Mouse (Mus musculus): Measurements from ENCODE around the gene Prkcd.

GRCm38 (mm10) chr14:30566317-30566716 is 59.7 kb downstream of the Prkcd start:
- no peak for TF ChIP-seq CTCF (IDR thresholded peaks at IDR 0.05; ENCODE audit: borderline replicate concordance, extremely low read depth, insufficient read depth, insufficient read length)
- TF ChIP-seq POLR2A (IDR thresholded peaks at IDR 0.05; ENCODE audit: borderline replicate concordance, extremely low read depth, insufficient read depth, insufficient read length, poor library complexity, severe bottlenecking) = no peak

Data from brain, embryonic 14.5 days (tissue).